Mouse (Mus musculus): Measurements from ENCODE around the gene Rfx5.

The Rfx5 gene

GRCm38 (mm10) chr3:94989159-94989761 is 35.4 kb downstream of the Rfx5 start:
- DNase-seq (ENCODE audit: low read depth): no peak

GRCm38 (mm10) chr3:94996946-94997345 is 43.1 kb downstream of the Rfx5 start:
- peak; percentile 86 for DNase-seq (ENCODE audit: low read depth)

DNA sequence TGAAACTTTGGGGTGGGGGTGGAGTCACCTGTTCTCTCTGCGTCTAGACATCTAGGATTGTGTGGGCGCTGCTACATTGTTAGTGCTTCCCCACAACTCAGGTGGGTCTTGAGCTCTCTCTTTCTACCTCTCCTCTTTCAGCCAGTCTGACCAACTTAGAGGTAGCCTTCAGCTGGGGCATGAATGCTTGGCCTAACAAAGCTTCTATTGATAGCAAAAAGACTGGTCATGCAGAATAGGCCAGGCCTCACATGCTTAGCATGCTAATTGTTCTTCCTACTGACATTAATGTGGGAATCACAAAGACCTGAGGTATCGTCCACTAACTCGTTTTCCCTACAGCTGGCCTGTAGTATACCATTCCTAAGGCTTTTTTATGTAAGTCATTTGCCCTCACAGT is 48.7 kb downstream of the Rfx5 start:
- DNase-seq (ENCODE audit: low read depth): no peak

GRCm38 (mm10) chr3:95003273-95003672 is 49.4 kb downstream of the Rfx5 start:
- no peak for DNase-seq (ENCODE audit: low read depth)

DNA sequence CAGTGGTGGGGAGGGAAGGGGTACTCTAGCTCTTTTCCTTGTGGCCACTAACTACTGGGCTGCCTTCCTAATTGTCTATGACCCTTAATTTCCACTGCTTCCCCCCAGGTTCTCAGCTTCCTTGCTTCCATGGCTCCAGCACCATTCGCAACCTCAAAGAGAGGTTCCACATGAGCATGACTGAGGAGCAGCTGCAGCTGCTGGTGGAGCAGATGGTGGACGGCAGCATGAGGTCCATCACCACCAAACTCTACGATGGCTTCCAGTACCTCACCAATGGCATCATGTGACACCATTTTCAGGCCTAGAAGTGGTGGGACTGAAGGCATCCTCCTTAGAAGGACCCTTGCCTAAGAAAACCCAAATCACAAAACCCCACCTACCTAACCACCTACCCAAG is 51.8 kb downstream of the Rfx5 start:
- no peak for DNase-seq (ENCODE audit: low read depth)

- DNase-seq (ENCODE audit: low read depth): no peak
Observed at GRCm38 (mm10) chr3:95007706-95008105, 53.8 kb downstream of the Rfx5 start.

- DNase-seq (ENCODE audit: low read depth): no peak
Observed at GRCm38 (mm10) chr3:95010396-95010795, 56.5 kb downstream of the Rfx5 start.
